ENCODE assay signal across 29 mouse cellular contexts in genomic region chr6:108330461-108330860, GRCm38 (mm10).
A peak's percentile ranks its signal among the peaks of the same experiment; 100 is the strongest.
DNase-seq lines count a peak whose midpoint lies in the region; ATAC-seq and TF ChIP-seq lines count a peak whose summit lies in the region.
"Had no signal": no experiment of that assay in that cellular context is flagged by ENCODE, and none has a peak within 500 bp of the region (broad histone marks: within the 10 kb centered on the region; RNA-seq: fewer than 3 reads in every experiment).

No protein-coding gene starts in this region.

- H3K4me3 ChIP-seq in left cerebral cortex, adult 2 months, result no peak overlapping the region
- no peak overlapping the region for H3K4me3 ChIP-seq in cortical plate, adult 2 months (ENCODE audit: insufficient read depth, low read length)
- H3K4me3 ChIP-seq in intestine, postnatal 0 days (ENCODE audit: low read depth, low read length), result no peak overlapping the region
- H3K4me3 ChIP-seq: embryonic facial prominence, embryonic 12.5 days; gastrocnemius, adult 2 months; midbrain, embryonic 10.5 days; midbrain, embryonic 15.5 days; neural tube, embryonic 12.5 days had no signal

- no peak for ATAC-seq in intestine, postnatal 0 days
- ATAC-seq: forebrain, embryonic 14.5 days; hindbrain, embryonic 16.5 days; midbrain, embryonic 15.5 days had no signal

- no peaks in the 10 kb centered on the region for H3K27me3 ChIP-seq in intestine, postnatal 0 days (replicated peaks; ENCODE audit: control insufficient read depth, insufficient read depth, low read length)
- H3K27me3 ChIP-seq: embryonic facial prominence, embryonic 12.5 days; midbrain, embryonic 15.5 days; neural tube, embryonic 12.5 days had no signal

- H3K36me3 ChIP-seq in intestine, postnatal 0 days (ENCODE audit: control insufficient read depth, insufficient read depth), result no peaks in the 10 kb centered on the region
- H3K36me3 ChIP-seq: embryonic facial prominence, embryonic 12.5 days; midbrain, embryonic 10.5 days; midbrain, embryonic 15.5 days; neural tube, embryonic 12.5 days had no signal

- no peak for TF ChIP-seq POLR2A in cortical plate, adult 2 months (IDR thresholded peaks at IDR 0.05; ENCODE audit: extremely low read depth, insufficient read depth, low read length)

- WGBS in intestine, postnatal 0 days, result 84% methylated on average over 8 of the region's 8 CpGs

- peak; percentile 45 for DNase-seq in heart, adult 18-20 months
- DNase-seq in heart, postnatal 25 days (ENCODE audit: low spot score), result no peak
- no peak for DNase-seq in left cerebral cortex, adult 2 months (ENCODE audit: extremely low spot score in 1 of 2, low spot score in 2 of 2)
- no peak for DNase-seq in left cerebral cortex, adult 11 months (ENCODE audit: low spot score)
- DNase-seq in yolk sac, embryonic 10.5 days (ENCODE audit: low spot score), result no peak
- DNase-seq: adrenal gland, adult 2 months; adrenal gland, postnatal 36 days; cerebellum, adult 8-10 months; cerebellum, postnatal 25 days; embryo, embryonic 11 days; gastrocnemius, adult 2 months; gastrocnemius, postnatal 36 days; kidney, adult 2 months; kidney, postnatal 36 days; layer of hippocampus, postnatal 36 days; liver; lung, adult 2 months; lung, postnatal 10 days; thymus, postnatal 4 days had no signal

- no peak overlapping the region for H3K9ac ChIP-seq in intestine, postnatal 0 days (ENCODE audit: low read depth, low read length)
- H3K9ac ChIP-seq: embryonic facial prominence, embryonic 12.5 days; liver, embryonic 14.5 days; midbrain, embryonic 15.5 days; neural tube, embryonic 12.5 days had no signal

- peaks cover 31% of the 10 kb centered on the region for H3K4me1 ChIP-seq in cortical plate, adult 2 months (ENCODE audit: control insufficient read depth, insufficient read depth, low read length)
- no peaks in the 10 kb centered on the region for H3K4me1 ChIP-seq in intestine, postnatal 0 days (replicated peaks; ENCODE audit: control insufficient read depth, insufficient read depth, low read length)
- H3K4me1 ChIP-seq: embryonic facial prominence, embryonic 12.5 days; neural tube, embryonic 12.5 days had no signal

- no peak overlapping the region for H3K4me2 ChIP-seq in intestine, postnatal 0 days (replicated peaks; ENCODE audit: low read depth)
- H3K4me2 ChIP-seq: embryonic facial prominence, embryonic 12.5 days; midbrain, embryonic 15.5 days; neural tube, embryonic 12.5 days had no signal

- TF ChIP-seq CTCF in left cerebral cortex, adult 2 months (IDR thresholded peaks at IDR 0.05), result no peak
- no peak for TF ChIP-seq CTCF in cortical plate, adult 2 months (IDR thresholded peaks at IDR 0.05; ENCODE audit: extremely low read depth, insufficient read depth, low read length)
- no peak for TF ChIP-seq CTCF in intestine, postnatal 0 days (IDR thresholded peaks at IDR 0.05; ENCODE audit: low read depth)

- no peaks in the 10 kb centered on the region for H3K9me3 ChIP-seq in intestine, postnatal 0 days (ENCODE audit: control insufficient read depth)
- H3K9me3 ChIP-seq: embryonic facial prominence, embryonic 12.5 days; midbrain, embryonic 10.5 days; midbrain, embryonic 15.5 days; neural tube, embryonic 12.5 days had no signal

- peak overlapping the region; percentile 74 for H3K27ac ChIP-seq in left cerebral cortex, adult 2 months
- H3K27ac ChIP-seq in cortical plate, adult 2 months (ENCODE audit: insufficient read depth, low read length), result 0 out of 2 replicates have a peak overlapping the region, but pooled peaks have one; percentile 0
- no peak overlapping the region for H3K27ac ChIP-seq in intestine, postnatal 0 days (ENCODE audit: low read depth, low read length)
- H3K27ac ChIP-seq: embryonic facial prominence, embryonic 12.5 days; gastrocnemius, adult 2 months; liver, embryonic 14.5 days; macrophage; midbrain, embryonic 10.5 days; midbrain, embryonic 15.5 days; neural tube, embryonic 12.5 days had no signal

- intact Hi-C loops in heart, postnatal 25 days (cut with DNase I), result no loop called here
- intact Hi-C loops in left cerebral cortex, adult 2 months (cut with DNase I), result no loop called here

Comparison
In these comparisons a context has a peak if more than half of its experiments do, and no peak if none do; other contexts are left out.
1. DNase-seq: peak in heart, adult 18-20 months (2 of 2); none in heart, postnatal 25 days (single experiment), left cerebral cortex, adult 2 months (0 of 2), left cerebral cortex, adult 11 months (single experiment) and yolk sac, embryonic 10.5 days (single experiment).